Mouse (Mus musculus): ENCODE results near the gene Gm13276. TPM values are rescaled to one million over a fixed set of nuclear protein-coding genes. Genes with fewer than 3 reads are reported as not detected.

Gm13276 gene
- not detected for total RNA-seq (2023)

GRCm38 (mm10) chr4:88785409-88785808 lies at the start of gene Gm13276:
Gm13276 (plus strand) TSS chr4:88785709.

GRCm38 (mm10) chr4:88754818-88755340 lies 30.6 kb upstream of the Gm13276 start, which contains the start of gene Gm13271:
Gm13271 (plus strand) TSS chr4:88754868.

GRCm38 (mm10) chr4:88759610-88760268 lies 25.8 kb upstream of the Gm13276 start, which contains the start of gene Gm13283:
Gm13283 (plus strand) TSS chr4:88760119.

GRCm38 (mm10) chr4:88773534-88773933 lies 12.0 kb upstream of the Gm13276 start, which contains the start of gene Gm13290:
Gm13290 (plus strand) TSS chr4:88773834.

GRCm38 (mm10) chr4:88776622-88777021 lies 8.9 kb upstream of the Gm13276 start, which contains the start of gene Gm13289:
Gm13289 (plus strand) TSS chr4:88776922.

GRCm38 (mm10) chr4:88779550-88779949 lies 6.0 kb upstream of the Gm13276 start, which contains the start of gene Gm13272:
Gm13272 (plus strand) TSS chr4:88779850.

GRCm38 (mm10) chr4:88781831-88782230 lies 3.7 kb upstream of the Gm13276 start, which contains the start of gene Ifnz:
Ifnz (plus strand) TSS chr4:88782131.

GRCm38 (mm10) chr4:88788402-88788801 lies 2.9 kb downstream of the Gm13276 start, which contains the start of gene Gm13277:
Gm13277 (plus strand) TSS chr4:88788632.

GRCm38 (mm10) chr4:88791250-88791649 lies 5.7 kb downstream of the Gm13276 start, which contains the start of gene Gm13278:
Gm13278 (plus strand) TSS chr4:88791550.

GRCm38 (mm10) chr4:88793936-88794675 lies 8.6 kb downstream of the Gm13276 start, which contains the start of gene Gm13275:
Gm13275 (plus strand) TSS chr4:88794487.

GRCm38 (mm10) chr4:88797097-88797496 lies 11.6 kb downstream of the Gm13276 start, which contains the start of gene Gm13279:
Gm13279 (plus strand) TSS chr4:88797397.

GRCm38 (mm10) chr4:88799365-88799764 lies 13.9 kb downstream of the Gm13276 start, which contains the start of gene Gm13285:
Gm13285 (plus strand) TSS chr4:88799665.

GRCm38 (mm10) chr4:88802954-88803353 lies 17.4 kb downstream of the Gm13276 start, which contains the start of gene Gm13287:
Gm13287 (plus strand) TSS chr4:88803254.

GRCm38 (mm10) chr4:88805231-88805630 lies 19.7 kb downstream of the Gm13276 start, which contains the start of gene Gm13288:
Gm13288 (plus strand) TSS chr4:88805531.

GRCm38 (mm10) chr4:88815928-88816327 lies 30.4 kb downstream of the Gm13276 start, which contains the start of gene Ifna7:
Ifna7 (plus strand) TSS chr4:88816228.

GRCm38 (mm10) chr4:88819659-88820058 lies 34.1 kb downstream of the Gm13276 start, which contains the start of gene Ifna11:
Ifna11 (plus strand) TSS chr4:88819959.

GRCm38 (mm10) chr4:88827116-88827515 lies 41.6 kb downstream of the Gm13276 start, which contains the start of gene Ifna6:
Ifna6 (plus strand) TSS chr4:88827416.

GRCm38 (mm10) chr4:88835225-88835624 lies 49.7 kb downstream of the Gm13276 start, which contains the start of gene Ifna5:
Ifna5 (plus strand) TSS chr4:88835525.

